Mouse (Mus musculus): ENCODE data around the gene Fut1. TPM values are rescaled to one million over a fixed set of nuclear protein-coding genes. Genes with fewer than 3 reads are reported as not detected.

The Fut1 gene
- polyA plus RNA-seq, 1 experiment from 2014 or later: 1.2 TPM

- no peaks in the 10 kb centered on the region for H3K36me3 ChIP-seq (ENCODE audit: control insufficient read depth, insufficient read depth, low read length)
- 86% methylated on average over 5 of the region's 5 CpGs for WGBS
- no peak for ATAC-seq (ENCODE audit: insufficient read depth, low FRiP score)
- no peak overlapping the region for H3K4me3 ChIP-seq (replicated peaks; ENCODE audit: low read length)
- H3K27me3 ChIP-seq (ENCODE audit: control insufficient read depth, insufficient read depth, low read length): no peaks in the 10 kb centered on the region
- no peak overlapping the region for H3K9ac ChIP-seq (ENCODE audit: low read length)
- peaks cover 6% of the 10 kb centered on the region; the same call in 1 of the 2 replicates for H3K4me1 ChIP-seq (ENCODE audit: control insufficient read depth, insufficient read depth, low read length)
- H3K4me2 ChIP-seq (ENCODE audit: low read depth, low read length): no peak overlapping the region
- no peak overlapping the region for H3K27ac ChIP-seq (ENCODE audit: low read length)
- H3K9me3 ChIP-seq (replicated peaks; ENCODE audit: control insufficient read depth, low read length): no peaks in the 10 kb centered on the region
Observed at GRCm38 (mm10) chr7:45597013-45597412, 20.1 kb upstream of the Fut1 start.

- H3K4me1 ChIP-seq (ENCODE audit: control insufficient read depth, insufficient read depth, low read length): peaks cover 6% of the 10 kb centered on the region; the same call in 1 of the 2 replicates
- ATAC-seq (ENCODE audit: insufficient read depth, low FRiP score): no peak
- H3K27me3 ChIP-seq (ENCODE audit: control insufficient read depth, insufficient read depth, low read length): no peaks in the 10 kb centered on the region
- H3K9me3 ChIP-seq (replicated peaks; ENCODE audit: control insufficient read depth, low read length): no peaks in the 10 kb centered on the region
- H3K27ac ChIP-seq (ENCODE audit: low read length): no peak overlapping the region
- H3K4me2 ChIP-seq (ENCODE audit: low read depth, low read length): no peak overlapping the region
- 85% methylated on average over 6 of the region's 6 CpGs for WGBS
- no peaks in the 10 kb centered on the region for H3K36me3 ChIP-seq (ENCODE audit: control insufficient read depth, insufficient read depth, low read length)
- no peak overlapping the region for H3K9ac ChIP-seq (ENCODE audit: low read length)
- H3K4me3 ChIP-seq (replicated peaks; ENCODE audit: low read length): no peak overlapping the region
Observed at GRCm38 (mm10) chr7:45597527-45597926, 19.6 kb upstream of the Fut1 start.

DNA sequence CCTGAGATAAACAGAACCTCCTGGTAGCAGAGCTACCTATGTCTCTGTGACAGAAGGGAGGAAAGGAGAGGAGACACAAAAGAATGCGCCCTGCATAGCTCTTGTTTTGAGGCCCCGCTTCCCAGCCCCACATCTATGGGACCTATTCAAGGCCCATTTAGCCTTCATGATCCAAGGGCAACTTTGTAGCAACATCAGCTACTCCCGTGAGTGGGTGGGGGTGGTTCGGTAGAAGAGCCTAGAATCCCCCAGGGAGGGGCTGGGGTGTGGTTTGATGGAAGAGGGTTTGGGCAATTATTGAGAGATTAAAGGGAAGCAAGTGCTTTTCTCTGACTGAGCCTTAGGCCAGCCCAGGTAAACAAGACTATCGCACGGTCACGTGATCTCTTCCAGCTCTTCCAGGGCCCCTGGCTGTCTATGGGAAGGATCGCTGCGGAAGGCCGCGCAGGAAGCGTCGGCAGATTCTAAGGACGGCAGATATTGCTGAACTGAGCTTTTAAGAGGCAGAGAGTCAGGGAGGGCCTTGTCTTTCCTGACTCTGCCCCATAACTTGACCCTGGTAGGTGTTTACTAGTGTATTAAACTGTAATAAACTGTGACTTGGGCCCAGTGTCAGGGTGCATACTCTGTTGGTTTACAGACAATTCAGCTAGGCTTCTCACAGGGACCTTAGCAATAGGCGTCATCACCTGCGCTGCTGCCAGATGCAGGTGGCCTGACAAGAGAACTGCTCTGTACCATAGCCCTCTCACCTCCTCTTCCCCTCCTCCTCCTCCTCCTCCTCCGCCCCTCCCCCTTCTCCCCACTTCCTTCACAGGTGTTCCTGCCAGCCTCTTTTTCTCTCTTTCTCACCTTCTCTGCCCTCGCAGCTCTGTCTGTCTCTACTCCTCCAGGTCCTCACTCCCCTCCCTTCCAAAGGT, 17.9 kb upstream of the Fut1 start:
- WGBS: 37% methylated on average over 18 of the region's 18 CpGs
- ATAC-seq (ENCODE audit: insufficient read depth, low FRiP score): peak; percentile 74
- Histone ChIP-seq H3K27ac (ENCODE audit: low read length) (no peak overlapping the region), H3K9ac (ENCODE audit: low read length) (peak overlapping the region; percentile 30), H3K4me3 (replicated peaks; ENCODE audit: low read length) (no peak overlapping the region), H3K36me3 (ENCODE audit: control insufficient read depth, insufficient read depth, low read length) (no peaks in the 10 kb centered on the region), H3K4me2 (ENCODE audit: low read depth, low read length) (peak overlapping the region; percentile 3; the same call in 1 of the 2 replicates), H3K27me3 (ENCODE audit: control insufficient read depth, insufficient read depth, low read length) (no peaks in the 10 kb centered on the region), H3K4me1 (ENCODE audit: control insufficient read depth, insufficient read depth, low read length) (peaks cover 6% of the 10 kb centered on the region; the same call in 1 of the 2 replicates), H3K9me3 (replicated peaks; ENCODE audit: control insufficient read depth, low read length) (no peaks in the 10 kb centered on the region)

- H3K4me1 ChIP-seq (ENCODE audit: control insufficient read depth, insufficient read depth, low read length): no peaks in the 10 kb centered on the region
- H3K9ac ChIP-seq (ENCODE audit: low read length): no peak overlapping the region
- no peaks in the 10 kb centered on the region for H3K36me3 ChIP-seq (ENCODE audit: control insufficient read depth, insufficient read depth, low read length)
- H3K9me3 ChIP-seq (replicated peaks; ENCODE audit: control insufficient read depth, low read length): no peaks in the 10 kb centered on the region
- H3K27me3 ChIP-seq (ENCODE audit: control insufficient read depth, insufficient read depth, low read length): no peaks in the 10 kb centered on the region
- H3K27ac ChIP-seq (ENCODE audit: low read length): peak overlapping the region; percentile 86
- H3K4me2 ChIP-seq (ENCODE audit: low read depth, low read length): no peak overlapping the region
- 56% methylated on average over 9 of the region's 9 CpGs for WGBS
- peak; percentile 75 for ATAC-seq (ENCODE audit: insufficient read depth, low FRiP score)
- no peak overlapping the region for H3K4me3 ChIP-seq (replicated peaks; ENCODE audit: low read length)
Observed at GRCm38 (mm10) chr7:45605704-45606289, 11.3 kb upstream of the Fut1 start.

DNA sequence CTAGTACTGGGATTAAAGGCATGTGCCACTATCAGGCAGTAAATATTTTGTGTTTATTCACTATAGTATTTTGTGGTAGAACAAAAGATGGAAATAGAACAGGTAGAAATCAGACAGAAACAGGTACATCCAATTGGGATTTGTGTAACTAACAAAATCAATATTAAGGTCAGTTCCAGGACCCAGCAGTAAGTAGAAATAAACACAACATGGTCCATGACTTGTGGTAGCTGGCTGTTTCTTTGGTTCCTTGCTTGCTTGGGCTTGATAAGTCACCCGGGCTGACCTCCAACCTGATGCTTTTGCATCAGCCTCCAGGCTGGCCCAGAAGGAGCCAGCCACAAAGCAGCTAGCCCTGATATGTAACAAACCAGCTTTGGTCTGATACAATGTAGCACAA, 7.6 kb upstream of the Fut1 start:
- Histone ChIP-seq H3K4me3 (replicated peaks; ENCODE audit: low read length) (no peak overlapping the region), H3K27me3 (ENCODE audit: control insufficient read depth, insufficient read depth, low read length) (no peaks in the 10 kb centered on the region), H3K4me2 (ENCODE audit: low read depth, low read length) (no peak overlapping the region), H3K9ac (ENCODE audit: low read length) (no peak overlapping the region), H3K36me3 (ENCODE audit: control insufficient read depth, insufficient read depth, low read length) (no peaks in the 10 kb centered on the region), H3K4me1 (ENCODE audit: control insufficient read depth, insufficient read depth, low read length) (no peaks in the 10 kb centered on the region), H3K27ac (ENCODE audit: low read length) (no peak overlapping the region), H3K9me3 (replicated peaks; ENCODE audit: control insufficient read depth, low read length) (no peaks in the 10 kb centered on the region)
- no peak for ATAC-seq (ENCODE audit: insufficient read depth, low FRiP score)
- WGBS: 48% methylated on average over 1 of the region's 1 CpGs

- H3K27ac ChIP-seq (ENCODE audit: low read length): peak overlapping the region; percentile 43
- H3K4me1 ChIP-seq (ENCODE audit: control insufficient read depth, insufficient read depth, low read length): peaks cover 8% of the 10 kb centered on the region; the same call in 1 of the 2 replicates
- no peak overlapping the region for H3K4me2 ChIP-seq (ENCODE audit: low read depth, low read length)
- no peak overlapping the region for H3K9ac ChIP-seq (ENCODE audit: low read length)
- ATAC-seq (ENCODE audit: insufficient read depth, low FRiP score): 0 out of 2 replicates have a peak, but pooled peaks have one; percentile 3
- 25% methylated on average over 6 of the region's 6 CpGs for WGBS
- no peak overlapping the region for H3K4me3 ChIP-seq (replicated peaks; ENCODE audit: low read length)
- H3K9me3 ChIP-seq (replicated peaks; ENCODE audit: control insufficient read depth, low read length): no peaks in the 10 kb centered on the region
- 0 out of 2 replicates have a peak, but pooled peaks cover 3% of the 10 kb centered on the region for H3K27me3 ChIP-seq (ENCODE audit: control insufficient read depth, insufficient read depth, low read length)
- no peaks in the 10 kb centered on the region for H3K36me3 ChIP-seq (ENCODE audit: control insufficient read depth, insufficient read depth, low read length)
Observed at GRCm38 (mm10) chr7:45616277-45616676, 812 bp upstream of the Fut1 start.

- Histone ChIP-seq H3K27ac (ENCODE audit: low read length) (no peak overlapping the region), H3K4me3 (replicated peaks; ENCODE audit: low read length) (no peak overlapping the region), H3K4me2 (ENCODE audit: low read depth, low read length) (no peak overlapping the region), H3K4me1 (ENCODE audit: control insufficient read depth, insufficient read depth, low read length) (peaks cover 8% of the 10 kb centered on the region; the same call in 1 of the 2 replicates), H3K36me3 (ENCODE audit: control insufficient read depth, insufficient read depth, low read length) (no peaks in the 10 kb centered on the region), H3K9me3 (replicated peaks; ENCODE audit: control insufficient read depth, low read length) (no peaks in the 10 kb centered on the region), H3K9ac (ENCODE audit: low read length) (no peak overlapping the region), H3K27me3 (ENCODE audit: control insufficient read depth, insufficient read depth, low read length) (0 out of 2 replicates have a peak, but pooled peaks cover 3% of the 10 kb centered on the region)
- WGBS: 81% methylated on average over 5 of the region's 5 CpGs
- ATAC-seq (ENCODE audit: insufficient read depth, low FRiP score): no peak
Observed at GRCm38 (mm10) chr7:45618316-45618715, 1.2 kb downstream of the Fut1 start.

GRCm38 (mm10) chr7:45619592-45619991, 2.5 kb downstream of the Fut1 start:
- no peak overlapping the region for H3K9ac ChIP-seq (ENCODE audit: low read length)
- H3K4me3 ChIP-seq (replicated peaks; ENCODE audit: low read length): no peak overlapping the region
- H3K36me3 ChIP-seq (ENCODE audit: control insufficient read depth, insufficient read depth, low read length): no peaks in the 10 kb centered on the region
- 91% methylated on average over 5 of the region's 5 CpGs for WGBS
- H3K4me2 ChIP-seq (ENCODE audit: low read depth, low read length): no peak overlapping the region
- H3K27me3 ChIP-seq (ENCODE audit: control insufficient read depth, insufficient read depth, low read length): 0 out of 2 replicates have a peak, but pooled peaks cover 3% of the 10 kb centered on the region
- H3K9me3 ChIP-seq (replicated peaks; ENCODE audit: control insufficient read depth, low read length): no peaks in the 10 kb centered on the region
- no peak for ATAC-seq (ENCODE audit: insufficient read depth, low FRiP score)
- no peak overlapping the region for H3K27ac ChIP-seq (ENCODE audit: low read length)
- peaks cover 8% of the 10 kb centered on the region; the same call in 1 of the 2 replicates for H3K4me1 ChIP-seq (ENCODE audit: control insufficient read depth, insufficient read depth, low read length)

DNA sequence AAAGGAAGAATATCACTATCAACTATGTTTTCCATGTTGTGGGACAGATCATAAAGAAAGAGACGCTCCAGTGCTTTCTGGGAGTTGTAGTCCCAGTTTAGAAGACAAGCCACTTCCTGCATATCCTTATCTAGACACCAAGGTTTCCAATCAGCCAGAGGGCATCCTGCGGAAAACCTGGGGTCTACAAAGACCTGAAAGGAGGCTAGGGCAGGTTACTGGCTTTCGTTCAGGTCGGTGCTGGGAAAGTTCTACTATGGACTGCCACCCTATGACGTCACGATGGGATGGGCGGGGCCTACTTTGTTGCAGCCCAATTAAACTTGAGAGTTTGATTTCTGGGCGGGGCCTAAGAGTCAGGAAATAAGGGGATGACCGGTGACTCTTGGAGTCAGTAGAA, 4.4 kb downstream of the Fut1 start, which contains the start of gene Izumo1:
Izumo1 (plus strand) TSS at position 369 of the 400 bp plus-strand sequence.
- Histone ChIP-seq H3K27ac (ENCODE audit: low read length) (no peak within 1 kb of the TSS), H3K4me2 (ENCODE audit: low read depth, low read length) (peak within 1 kb of the TSS; percentile 13; the same call in 1 of the 2 replicates), H3K4me3 (replicated peaks; ENCODE audit: low read length) (no peak within 1 kb of the TSS), H3K9ac (ENCODE audit: low read length) (no peak within 1 kb of the TSS), H3K4me1 (ENCODE audit: control insufficient read depth, insufficient read depth, low read length) (peaks cover 5% of the 10 kb centered on the region; the same call in 1 of the 2 replicates), H3K9me3 (replicated peaks; ENCODE audit: control insufficient read depth, low read length) (no peaks in the 10 kb centered on the region), H3K27me3 (ENCODE audit: control insufficient read depth, insufficient read depth, low read length) (0 out of 2 replicates have a peak, but pooled peaks cover 3% of the 10 kb centered on the region), H3K36me3 (ENCODE audit: control insufficient read depth, insufficient read depth, low read length) (no peaks in the 10 kb centered on the region)
- ATAC-seq (ENCODE audit: insufficient read depth, low FRiP score): no peak
- WGBS: 31% methylated on average over 9 of the region's 9 CpGs

Measured in stomach, embryonic 16.5 days (tissue).